Mouse (Mus musculus) monocyte, adult 2 months (primary cell): ENCODE results near the gene C130026I21Rik.
"Not testable (repeated sequence)": the region's sequence is repeated elsewhere in the genome, so short reads cannot be mapped to it uniquely, and the experiment has no call there.

ENCODE experiments used
- DNase-seq, 2 experiments: peaks; one replicate each; pipeline ENCODE4 v3.0.0; 2022; ENCODE audit warnings: low spot score in 2 of 2, low read depth in 1 of 2

The C130026I21Rik gene

DNA sequence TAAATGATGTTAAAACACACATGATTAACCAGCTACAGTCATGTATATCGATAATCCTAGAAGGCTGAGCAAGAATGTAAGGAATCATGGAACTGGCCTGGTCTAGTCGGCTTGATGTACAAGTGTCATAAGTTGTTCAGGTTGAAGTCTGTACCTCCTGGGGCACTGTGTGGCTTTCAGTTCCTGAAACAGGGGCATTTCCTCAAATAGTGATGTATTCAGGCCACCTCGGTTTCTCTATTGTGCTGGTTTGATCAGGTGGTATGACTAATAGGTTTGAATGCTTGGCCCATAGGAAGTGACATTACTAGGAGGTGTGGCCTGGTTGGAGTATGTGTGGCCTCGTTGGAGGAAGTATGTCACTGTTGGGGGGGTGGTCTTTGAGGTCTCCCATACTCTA is 236.0 kb downstream of the C130026I21Rik start:
- DNase-seq = not testable (repeated sequence)

DNA sequence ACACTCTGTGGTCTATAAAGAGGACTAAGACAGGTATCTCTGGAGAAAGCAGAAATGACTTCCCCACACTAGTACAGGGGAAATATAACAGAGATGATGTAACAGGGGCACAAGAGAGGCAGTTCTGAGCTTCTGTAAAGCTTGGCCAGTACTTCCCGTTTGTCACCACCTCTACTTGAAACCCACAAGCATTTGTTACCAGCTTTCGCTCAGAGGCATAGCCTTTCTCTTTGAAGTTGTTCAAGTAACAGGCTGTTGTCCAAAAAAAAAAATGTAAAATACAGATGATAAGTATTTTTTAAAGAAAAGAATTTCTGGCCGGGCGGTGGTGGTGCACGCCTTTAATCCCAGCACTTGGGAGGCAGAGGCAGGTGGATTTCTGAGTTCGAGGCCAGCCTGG is 236.8 kb downstream of the C130026I21Rik start:
- not testable (repeated sequence) for DNase-seq

DNA sequence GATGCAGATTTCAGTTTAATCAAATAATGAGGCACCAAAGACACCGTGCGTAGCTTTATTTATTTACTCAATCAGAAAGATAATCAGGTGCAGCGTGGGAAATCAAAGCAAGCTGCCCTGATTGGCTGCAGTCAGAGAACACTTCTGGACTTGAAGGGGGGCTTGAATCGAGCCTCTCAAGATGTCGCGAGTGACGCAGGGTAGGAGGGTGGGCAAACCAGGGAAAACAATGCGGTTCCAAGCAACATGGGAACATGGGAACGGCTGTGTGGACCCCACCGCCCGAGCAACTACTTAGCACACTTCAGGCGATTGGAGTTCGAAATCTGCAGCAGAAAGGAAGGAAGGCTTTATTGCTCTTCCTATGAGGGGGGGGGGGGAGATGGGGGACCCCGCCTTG is 240.2 kb downstream of the C130026I21Rik start:
- not testable (repeated sequence) for DNase-seq

DNA sequence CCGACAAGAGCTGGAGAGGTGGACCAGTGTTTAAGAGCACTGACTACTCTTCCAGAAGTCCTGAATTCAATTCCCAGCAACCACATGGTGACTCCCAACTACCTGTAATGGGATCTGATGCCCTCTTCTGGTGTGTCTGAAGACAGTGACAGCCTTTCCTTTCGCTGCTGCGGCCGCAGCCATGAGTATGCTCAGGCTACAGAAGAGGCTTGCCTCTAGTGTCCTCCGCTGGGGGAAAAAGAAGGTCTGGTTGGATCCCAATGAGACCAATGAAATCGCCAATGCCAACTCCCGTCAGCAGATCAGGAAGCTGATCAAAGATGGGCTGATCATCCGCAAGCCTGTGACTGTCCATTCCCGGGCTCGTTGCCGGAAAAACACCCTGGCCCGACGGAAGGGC is 258.4 kb downstream of the C130026I21Rik start:
- DNase-seq = not testable (repeated sequence)

DNA sequence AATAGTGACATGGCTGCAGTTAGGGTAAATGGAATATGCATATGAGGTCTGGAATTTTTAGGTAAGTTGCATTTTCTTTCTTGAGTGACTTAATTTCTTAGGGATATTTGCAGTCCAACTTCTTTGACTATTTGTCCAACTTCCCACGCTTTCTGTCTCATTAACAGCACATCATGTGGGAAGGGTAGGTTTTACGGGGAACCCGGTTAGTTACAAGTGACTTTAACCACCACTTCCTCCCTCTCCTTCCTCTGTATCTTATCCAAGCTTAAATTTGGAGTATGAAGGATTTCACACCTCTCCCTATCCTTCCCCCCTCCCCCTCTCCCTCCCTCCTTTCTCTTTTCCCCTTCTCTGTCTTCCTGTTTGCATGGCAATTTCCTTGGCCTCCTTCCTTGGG is 259.4 kb downstream of the C130026I21Rik start:
- not testable (repeated sequence) for DNase-seq

DNA sequence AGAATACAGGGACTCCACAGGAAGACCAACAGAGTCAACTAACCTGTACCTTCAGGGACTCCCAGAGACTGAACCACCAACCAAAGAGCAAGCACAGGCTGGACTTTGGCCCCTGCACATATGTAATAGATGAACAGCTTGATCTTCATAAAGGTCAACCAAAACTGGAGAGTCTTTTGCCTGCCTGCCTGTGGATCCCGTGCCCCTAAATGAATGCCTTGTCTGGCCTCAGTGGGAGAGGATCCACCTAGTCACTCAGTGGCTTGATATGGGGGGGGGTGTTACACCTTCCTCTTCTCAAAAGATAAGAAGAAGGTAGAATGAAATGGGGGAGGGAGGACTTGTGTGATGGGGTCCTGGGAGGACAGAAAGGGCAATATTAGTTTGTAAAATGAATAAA is 262.6 kb downstream of the C130026I21Rik start:
- not testable (repeated sequence) for DNase-seq

DNA sequence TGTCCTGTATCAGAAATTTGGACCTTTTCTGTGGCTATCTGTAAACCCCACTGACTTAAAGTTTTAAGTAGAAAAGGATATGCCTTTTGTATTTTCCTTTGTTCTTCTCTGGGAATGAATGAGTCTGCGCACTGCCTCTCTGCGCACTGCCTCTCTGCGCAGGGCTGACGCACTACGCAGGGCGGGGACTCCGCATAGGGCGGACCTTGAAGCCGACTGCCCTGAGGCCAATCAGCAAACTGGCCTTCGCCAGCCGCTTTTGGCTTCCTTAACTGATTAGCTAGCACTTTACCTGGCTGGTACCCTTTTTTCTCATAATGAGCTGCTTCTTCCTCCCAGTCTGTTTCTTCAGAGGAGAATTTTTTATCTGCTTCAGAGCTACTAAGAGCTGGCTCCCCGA is 271.1 kb downstream of the C130026I21Rik start:
- DNase-seq = not testable (repeated sequence)

DNA sequence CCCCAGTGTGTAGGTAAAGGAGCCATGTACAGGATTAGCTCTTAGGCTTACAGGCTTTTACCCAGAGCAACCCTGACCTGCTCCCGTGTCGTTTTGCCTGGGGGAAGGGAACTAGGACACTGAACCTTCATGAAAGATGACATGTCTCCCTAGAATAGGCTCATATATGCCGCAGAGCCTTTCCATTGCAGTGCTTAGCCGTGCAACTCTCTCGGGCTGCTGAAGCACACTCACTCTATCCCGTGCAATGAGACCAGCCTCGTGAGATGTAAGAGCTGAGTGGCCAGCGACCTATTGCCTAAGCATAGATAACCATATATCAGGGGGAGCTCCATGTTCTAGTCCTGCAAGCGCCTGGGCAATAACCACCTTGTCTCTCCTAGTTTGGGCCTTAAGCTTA is 274.1 kb downstream of the C130026I21Rik start:
- DNase-seq = not testable (repeated sequence)

DNA sequence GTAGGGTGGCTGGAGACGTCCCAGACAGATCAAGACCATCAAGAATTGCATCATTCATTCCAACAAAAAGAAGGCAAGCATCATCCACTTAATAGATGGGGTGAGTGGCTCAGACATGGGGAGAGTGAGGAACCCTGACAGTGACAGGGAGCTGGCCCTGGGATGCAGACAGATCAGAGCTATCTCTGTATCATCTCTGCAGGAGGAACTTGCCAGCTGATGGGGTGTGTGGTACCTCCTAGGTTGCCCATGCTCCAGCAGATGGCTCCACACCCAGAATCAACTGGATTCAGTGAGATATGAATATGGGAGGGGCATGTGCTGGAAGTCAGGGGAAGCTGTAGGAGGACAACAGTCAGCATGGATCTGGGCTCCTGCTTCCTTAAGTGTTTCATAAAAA is 275.9 kb downstream of the C130026I21Rik start:
- not testable (repeated sequence) for DNase-seq

DNA sequence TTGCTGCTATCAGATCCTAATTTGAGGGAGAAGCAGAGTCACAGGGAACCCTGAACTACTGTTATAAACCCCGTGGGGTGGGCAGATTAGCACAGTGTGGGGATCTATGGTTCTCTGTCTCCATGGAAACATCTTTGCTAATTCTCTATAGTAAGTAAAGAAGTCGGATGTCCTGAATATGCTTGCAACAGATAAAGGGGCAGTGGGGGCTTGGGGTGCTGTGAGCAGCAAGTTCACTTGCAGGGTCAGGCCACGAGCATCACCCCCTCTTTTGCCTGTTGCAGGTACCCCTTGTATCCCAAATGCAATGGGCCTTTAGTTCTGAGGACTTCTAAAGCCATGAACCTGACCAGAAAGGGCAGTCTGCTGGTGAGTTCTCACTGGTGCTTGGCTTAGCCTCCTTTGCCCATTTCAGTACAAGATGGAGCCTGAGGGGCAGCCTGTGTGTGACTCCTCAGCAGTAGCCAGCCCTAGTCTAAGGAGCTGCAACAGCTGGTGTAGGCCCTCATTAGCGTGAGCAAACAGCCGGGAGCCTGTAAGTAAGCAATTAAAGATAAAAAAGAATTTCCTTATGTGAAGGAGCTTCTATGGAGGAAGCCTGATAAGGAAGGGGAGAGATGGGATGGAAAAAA is 276.6 kb downstream of the C130026I21Rik start:
- DNase-seq = not testable (repeated sequence)

DNA sequence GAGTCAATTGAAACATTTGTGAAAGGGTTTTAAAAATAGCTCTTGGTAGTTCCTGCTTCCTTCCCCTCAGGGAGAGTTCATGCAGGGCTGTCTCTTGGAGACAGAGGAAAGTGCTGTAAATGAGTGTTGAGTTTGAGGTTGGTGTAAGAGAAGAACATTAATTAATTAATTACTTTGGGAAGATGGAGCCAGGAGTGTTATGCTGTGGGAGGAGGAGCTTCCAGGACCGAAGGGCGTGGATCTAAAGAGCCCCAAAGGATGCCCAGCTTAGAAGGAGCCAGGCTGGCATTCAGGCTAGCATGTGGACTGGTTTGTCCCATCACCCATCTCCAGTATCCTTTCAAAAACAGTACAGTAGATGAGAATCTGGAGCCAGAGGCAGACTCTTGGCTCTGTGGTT is 277.1 kb downstream of the C130026I21Rik start:
- DNase-seq = not testable (repeated sequence)

DNA sequence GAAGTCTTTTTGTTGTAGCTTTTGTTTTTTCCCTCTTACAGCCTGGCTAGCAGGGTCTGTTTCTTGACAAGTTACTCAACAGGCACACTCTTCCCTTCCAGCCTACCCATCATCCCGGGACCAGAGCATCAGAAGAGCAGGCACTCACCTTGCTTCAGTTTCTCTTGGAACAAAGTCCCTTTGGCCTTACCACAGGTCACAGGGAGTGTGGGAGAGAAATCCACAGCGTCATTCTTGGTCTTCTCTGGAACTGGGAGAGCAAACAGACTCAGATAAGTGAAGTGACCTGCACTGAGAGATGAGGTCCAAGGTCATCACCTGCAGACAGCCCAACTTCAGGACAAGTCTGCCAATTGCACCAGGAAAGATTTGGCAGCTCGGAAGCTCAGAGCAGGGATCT is 277.5 kb downstream of the C130026I21Rik start:
- DNase-seq = not testable (repeated sequence)

DNA sequence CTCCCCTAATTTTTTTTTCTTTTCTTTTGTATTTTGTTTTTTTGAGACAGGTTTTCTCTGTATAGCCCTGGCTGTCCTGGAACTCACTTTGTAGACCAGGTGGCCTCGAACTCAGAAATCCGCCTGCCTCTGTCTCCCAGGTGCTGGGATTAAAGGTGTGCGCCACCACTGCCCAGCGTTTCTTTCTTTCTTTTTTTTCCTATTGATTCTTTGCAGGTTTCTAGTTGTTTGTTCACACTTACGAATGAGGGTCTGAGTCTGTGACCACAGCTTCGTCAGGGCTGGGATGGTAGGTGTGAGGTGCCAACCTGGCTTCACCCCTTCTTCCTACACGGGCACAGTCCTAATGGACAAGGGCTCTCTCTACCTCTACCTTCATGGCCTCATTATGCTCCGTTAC is 281.3 kb downstream of the C130026I21Rik start:
- DNase-seq = not testable (repeated sequence)

DNA sequence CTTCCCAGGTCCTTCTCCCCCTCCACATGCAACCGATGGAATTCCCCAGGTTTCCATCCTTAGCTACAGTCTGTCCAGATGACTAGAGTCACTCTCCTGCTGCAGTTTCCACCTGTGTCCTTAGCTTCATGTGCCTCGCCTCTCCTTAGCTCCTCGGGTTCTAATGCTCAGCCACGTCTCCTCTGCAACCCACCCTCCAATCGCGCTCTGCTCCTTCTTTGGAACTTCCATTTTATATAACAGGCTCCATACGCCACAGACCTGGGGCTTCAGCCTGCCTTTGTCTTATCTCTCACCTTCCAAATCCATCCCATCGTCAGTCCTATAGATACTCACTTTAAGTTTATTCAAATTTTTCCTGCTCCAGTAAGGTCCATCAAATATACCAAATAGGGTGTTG is 282.6 kb downstream of the C130026I21Rik start:
- DNase-seq = not testable (repeated sequence)

DNA sequence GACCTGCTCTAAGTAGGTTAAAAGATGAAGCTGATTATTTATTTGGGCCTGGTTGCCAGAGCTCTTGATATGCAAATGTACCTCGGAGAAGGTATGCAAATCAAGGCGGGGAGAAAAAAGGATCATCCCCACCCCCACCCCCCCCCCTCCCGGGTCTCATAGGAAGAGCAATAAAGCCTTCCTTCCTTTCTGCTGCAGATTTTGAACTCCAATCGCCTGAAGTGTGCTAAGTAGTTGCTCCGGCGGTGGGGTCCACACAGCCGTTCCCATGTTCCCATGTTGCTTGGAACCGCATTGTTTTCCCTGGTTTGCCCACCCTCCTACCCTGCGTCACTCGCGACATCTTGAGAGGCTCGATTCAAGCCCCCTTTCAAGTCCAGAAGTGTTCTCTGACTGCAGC is 308.6 kb downstream of the C130026I21Rik start:
- not testable (repeated sequence) for DNase-seq

DNA sequence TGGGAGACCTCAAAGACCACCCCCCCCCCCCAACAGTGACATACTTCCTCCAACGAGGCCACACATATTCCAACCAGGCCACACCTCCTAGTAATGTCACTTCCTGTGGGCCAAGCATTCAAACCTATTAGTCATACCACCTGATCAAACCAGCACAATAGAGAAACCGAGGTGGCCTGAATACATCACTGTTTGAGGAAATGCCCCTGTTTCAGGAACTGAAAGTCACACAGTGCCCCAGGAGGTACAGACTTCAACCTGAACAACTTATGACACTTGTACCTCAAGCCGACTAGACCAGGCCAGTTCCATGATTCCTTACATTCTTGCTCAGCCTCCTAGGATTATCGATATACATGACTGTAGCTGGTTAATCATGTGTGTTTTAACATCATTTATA is 312.7 kb downstream of the C130026I21Rik start:
- not testable (repeated sequence) for DNase-seq

DNA sequence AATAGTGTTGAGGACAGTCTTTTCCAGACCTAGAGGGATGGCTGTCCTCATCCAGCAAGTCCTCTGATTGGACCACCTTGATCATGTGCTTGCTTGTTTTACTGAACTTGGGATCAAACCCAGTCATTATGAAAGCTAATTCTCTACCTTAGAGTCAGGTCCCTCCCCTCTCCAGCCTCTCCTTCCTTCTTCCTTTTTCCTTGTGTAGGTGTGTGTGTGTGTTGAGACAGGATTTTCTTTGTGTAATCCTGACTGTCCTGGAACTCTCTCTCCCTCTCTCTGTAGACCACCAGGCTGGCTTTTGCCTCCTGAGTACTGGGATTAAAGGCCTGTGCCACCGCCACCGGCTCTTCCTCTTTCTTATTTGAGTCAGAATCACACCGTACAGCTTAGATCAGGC is 313.6 kb downstream of the C130026I21Rik start:
- DNase-seq = not testable (repeated sequence)

DNA sequence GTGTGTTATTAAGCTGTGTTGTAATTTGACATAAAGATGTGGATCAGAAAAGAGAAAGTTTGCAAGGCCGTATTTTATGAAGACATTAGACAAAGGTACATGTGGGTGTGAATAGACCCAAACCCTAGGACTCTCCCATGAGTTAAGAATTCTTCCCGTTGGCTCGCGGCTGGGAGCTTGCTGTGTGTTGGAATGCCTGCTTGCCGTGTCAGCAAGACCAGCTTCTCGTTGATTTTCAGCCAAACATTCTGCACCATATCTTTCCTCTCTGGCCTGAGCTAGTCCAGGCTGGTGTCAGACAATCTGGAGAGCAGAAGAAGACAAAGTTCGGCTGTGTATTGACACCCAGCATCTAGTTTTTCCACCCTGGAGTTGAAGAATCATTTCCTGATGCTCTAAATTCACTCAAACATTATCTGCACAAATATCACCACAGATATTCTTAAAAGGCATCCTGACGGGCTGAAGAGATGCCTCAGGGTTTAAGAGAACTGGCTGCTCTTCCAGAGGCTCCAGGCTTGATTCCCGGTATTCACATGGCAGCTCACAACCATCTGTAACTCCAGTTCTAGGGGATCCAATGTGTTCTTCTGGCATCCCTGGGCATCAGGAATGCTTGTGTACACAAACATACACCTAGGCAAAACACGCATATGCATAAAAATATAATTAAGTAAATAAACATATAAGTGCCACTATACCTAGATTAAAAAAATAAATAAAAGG is 317.7 kb downstream of the C130026I21Rik start:
- DNase-seq = no peak

DNA sequence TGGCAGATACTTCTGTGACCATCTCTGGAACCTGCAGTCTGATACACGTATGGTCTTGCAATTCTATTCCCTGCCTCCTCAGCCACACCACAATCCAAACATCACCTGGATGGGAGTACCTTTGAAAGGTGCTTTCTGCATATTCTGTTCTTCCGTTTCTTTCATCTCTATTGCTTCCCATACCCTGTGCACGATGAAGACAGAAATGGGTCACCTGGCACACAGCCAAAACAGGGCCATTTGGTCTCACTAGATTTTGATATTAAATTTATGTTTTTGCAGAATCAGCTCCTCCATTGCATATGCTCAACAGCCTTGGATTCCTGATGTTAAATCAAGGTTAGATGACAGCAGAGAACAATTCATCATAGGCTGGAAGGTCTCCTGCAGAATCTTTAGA is 318.8 kb downstream of the C130026I21Rik start:
- no peak for DNase-seq

DNA sequence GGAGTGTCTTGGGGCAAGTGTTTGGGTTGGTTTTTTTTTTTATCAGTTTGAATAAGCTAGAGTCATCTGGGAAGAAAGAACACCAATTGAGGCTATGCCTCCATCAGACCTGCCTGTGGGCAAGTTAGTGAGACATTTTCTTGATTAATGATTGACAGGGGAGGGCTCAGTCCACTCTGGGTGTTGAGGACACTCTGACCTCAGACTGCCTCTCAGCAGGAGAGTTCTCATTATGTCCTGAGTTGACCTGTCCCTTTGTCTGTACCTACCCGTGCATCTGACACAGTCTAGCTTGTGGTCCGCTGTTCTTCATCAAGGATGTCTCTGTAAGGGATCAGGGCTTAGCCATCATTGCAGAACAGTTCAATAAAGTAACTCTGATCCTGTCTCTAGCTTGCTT is 323.0 kb downstream of the C130026I21Rik start:
- DNase-seq = no peak

DNA sequence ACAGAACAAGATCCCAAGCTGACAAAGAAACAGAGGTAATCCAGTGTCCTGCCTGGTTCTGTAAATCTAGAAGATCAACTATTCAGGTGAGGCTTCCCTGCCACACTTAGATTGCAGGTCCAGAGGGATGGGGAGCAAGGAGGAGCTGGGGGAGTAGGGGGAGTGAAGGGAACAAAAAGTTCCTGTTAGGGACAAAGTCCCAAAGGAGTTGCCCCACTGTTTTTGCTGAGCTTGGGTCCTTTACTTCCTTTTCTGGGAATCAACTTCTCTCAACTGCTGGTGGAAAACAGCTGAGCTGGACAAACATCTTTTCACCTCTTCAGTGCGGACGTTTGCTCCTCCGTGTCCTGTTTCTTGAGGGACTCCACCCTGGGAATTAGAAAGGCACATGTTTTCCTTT is 324.4 kb downstream of the C130026I21Rik start:
- DNase-seq = no peak

DNA sequence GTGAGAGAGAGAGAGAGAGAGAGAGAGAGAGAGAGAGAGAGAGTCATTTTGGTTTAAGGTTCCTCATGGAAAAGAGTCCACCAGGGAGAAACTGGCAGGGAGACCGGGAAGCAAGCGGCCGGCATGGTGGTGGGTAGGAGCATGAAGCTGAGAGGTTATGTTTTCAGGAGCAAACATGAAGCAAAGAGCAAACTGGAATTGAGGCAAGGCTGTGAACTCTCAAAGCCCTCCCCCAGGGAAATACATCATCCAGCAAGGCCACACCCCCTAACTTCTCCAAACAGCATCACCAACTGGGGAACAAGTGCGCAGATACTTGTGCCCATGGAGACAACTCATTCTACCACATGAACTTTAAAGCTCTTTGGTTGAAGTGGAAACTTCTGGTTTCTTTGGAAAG is 326.8 kb downstream of the C130026I21Rik start:
- DNase-seq = no peak
